Mouse (Mus musculus) brain, embryonic 14.5 days (tissue): ENCODE data around the gene Dner.

ENCODE experiments used
- CTCF ChIP-seq: fragments of 200-500 bp; IDR thresholded peaks from 2 replicates; pipeline ENCODE4 v1.5.1; 2012; ENCODE audit warnings: inconsistent platforms, mild to moderate bottlenecking, moderate library complexity, borderline replicate concordance; ENCODE audit not compliant: insufficient read depth, insufficient read length; ENCODE audit errors: extremely low read depth
- POLR2A ChIP-seq: fragments of 200-500 bp; IDR thresholded peaks from 2 replicates; pipeline ENCODE4 v1.6.1; 2012; ENCODE audit warnings: mild to moderate bottlenecking, inconsistent platforms, borderline replicate concordance; ENCODE audit not compliant: poor library complexity, insufficient read depth, insufficient read length, severe bottlenecking; ENCODE audit errors: extremely low read depth

GRCm38 (mm10) chr1:84449566-84450278 is 246.3 kb downstream of the Dner start:
- TF ChIP-seq POLR2A: no peak
- no peak for TF ChIP-seq CTCF
